Mouse (Mus musculus) gastrocnemius, postnatal 4 days (tissue): Measurements from ENCODE around the gene Hdac5. TPM values are rescaled to one million over a fixed set of nuclear protein-coding genes. Genes with fewer than 3 reads are reported as not detected.
"Not testable (repeated sequence)": the region's sequence is repeated elsewhere in the genome, so short reads cannot be mapped to it uniquely, and the experiment has no call there.

Experiments used
- DNase-seq, 2 experiments: peaks; one replicate each; pipeline ENCODE4 v3.0.0; 2021 to 2022; ENCODE audit warnings: low spot score in 2 of 2, mixed read lengths in 2 of 2
- total RNA-seq, 2 experiments: library from RNA; stranded (reverse); gene quantifications; 2 replicates each; pipeline ENCODE4 v1.2.3; 2021

Hdac5 gene
- total RNA-seq, 2 experiments from 2014 or later, result 110 to 112 TPM

GRCm38 (mm10) chr11:102185677-102186076, 44.3 kb downstream of the Hdac5 start:
- no peak for DNase-seq

- DNase-seq, result peak; percentile 96 to 97
Measured at GRCm38 (mm10) chr11:102184646-102185495, 45.1 kb downstream of the Hdac5 start, which contains the start of gene Lsm12. TSS of gene Lsm12 (minus strand) at chr11:102185296.

- no peak for DNase-seq
Measured at GRCm38 (mm10) chr11:102184253-102184645, 45.7 kb downstream of the Hdac5 start.

DNA sequence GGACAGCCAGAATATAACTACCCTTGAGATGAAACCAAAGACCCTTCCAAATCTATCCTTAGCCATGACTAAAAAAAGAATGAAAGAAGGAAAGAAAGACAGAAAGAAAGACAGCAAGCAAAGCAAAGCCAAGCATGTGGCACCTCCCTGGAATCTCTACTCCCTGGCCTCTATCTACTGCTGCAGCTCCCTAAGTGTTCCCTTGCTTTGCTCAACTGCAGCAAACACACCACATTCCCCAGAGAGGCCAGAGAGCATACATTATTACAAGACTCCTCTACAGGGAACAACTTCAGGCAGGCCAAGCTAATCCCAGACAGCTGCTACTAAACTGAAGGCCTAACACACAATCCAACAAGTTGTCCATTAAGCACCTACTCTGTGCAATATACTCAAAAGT, 50.1 kb downstream of the Hdac5 start:
- no peak for DNase-seq

- no peak for DNase-seq
Measured at GRCm38 (mm10) chr11:102168689-102169088, 61.3 kb downstream of the Hdac5 start.

- DNase-seq, result no peak
Measured at GRCm38 (mm10) chr11:102167539-102167938, 62.4 kb downstream of the Hdac5 start.

GRCm38 (mm10) chr11:102165971-102166722, 63.8 kb downstream of the Hdac5 start:
- no peak for DNase-seq

GRCm38 (mm10) chr11:102159781-102160180, 70.2 kb downstream of the Hdac5 start:
- no peak for DNase-seq

- DNase-seq, result not testable (repeated sequence)
Measured at GRCm38 (mm10) chr11:102158024-102158423, 71.9 kb downstream of the Hdac5 start.

DNA sequence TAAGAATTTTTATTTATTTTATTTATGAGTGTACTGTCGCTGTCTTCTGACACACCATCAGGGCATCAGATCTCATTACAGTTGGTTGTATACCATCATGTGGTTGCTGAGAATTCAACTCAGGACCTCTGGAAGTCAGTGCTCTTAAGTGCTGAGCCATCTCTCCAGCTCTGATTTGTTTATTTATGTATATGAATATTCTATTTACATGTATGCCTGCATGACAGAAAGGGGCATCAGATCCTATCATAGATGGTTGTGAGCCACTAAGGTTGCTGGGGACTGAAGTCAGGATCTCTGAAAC, 73.2 kb downstream of the Hdac5 start:
- DNase-seq, result no peak

- DNase-seq, result peak; percentile 74 to 90
Measured at GRCm38 (mm10) chr11:102156039-102156785, 73.8 kb downstream of the Hdac5 start, which contains the start of gene Tmem101. TSS of gene Tmem101 (minus strand) at chr11:102156404.

GRCm38 (mm10) chr11:102147213-102147989, 82.6 kb downstream of the Hdac5 start:
- DNase-seq, result no peak

DNA sequence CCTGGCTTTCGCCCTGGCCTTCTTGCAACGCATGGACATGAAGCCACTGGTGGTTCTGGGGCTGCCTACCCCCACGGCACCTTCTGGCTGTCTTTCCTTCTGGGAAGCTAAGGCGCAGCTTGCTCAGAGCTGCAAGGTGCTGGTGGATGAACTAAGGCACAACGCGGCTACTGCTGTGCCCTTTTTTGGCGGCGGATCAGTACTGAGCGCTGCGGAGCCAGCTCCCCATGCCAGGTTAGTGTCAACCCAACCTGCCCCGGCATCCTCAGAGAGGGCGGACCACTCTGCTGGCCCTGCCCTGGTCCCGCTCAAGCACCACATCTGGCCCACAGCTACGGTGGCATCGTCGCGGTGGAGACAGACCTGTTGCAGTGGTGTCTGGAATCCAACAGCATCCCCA, 83.4 kb downstream of the Hdac5 start:
- DNase-seq, result no peak

- no peak for DNase-seq
Measured at GRCm38 (mm10) chr11:102146005-102146404, 84.0 kb downstream of the Hdac5 start.

- no peak for DNase-seq
Measured at GRCm38 (mm10) chr11:102145471-102146001, 84.4 kb downstream of the Hdac5 start, which contains the start of gene Nags. TSS of gene Nags (plus strand) at chr11:102145513.

- DNase-seq, result no peak
Measured at GRCm38 (mm10) chr11:102144957-102145470, 85.0 kb downstream of the Hdac5 start.
